Mouse (Mus musculus): Measurements from ENCODE around the gene Gm49396. TPM values are rescaled to one million over a fixed set of nuclear protein-coding genes. Genes with fewer than 3 reads are reported as not detected.

Gm49396 gene
- total and polyA plus RNA-seq, 3 experiments = 2.6 to 4.7 (median 3.9) TPM

DNA sequence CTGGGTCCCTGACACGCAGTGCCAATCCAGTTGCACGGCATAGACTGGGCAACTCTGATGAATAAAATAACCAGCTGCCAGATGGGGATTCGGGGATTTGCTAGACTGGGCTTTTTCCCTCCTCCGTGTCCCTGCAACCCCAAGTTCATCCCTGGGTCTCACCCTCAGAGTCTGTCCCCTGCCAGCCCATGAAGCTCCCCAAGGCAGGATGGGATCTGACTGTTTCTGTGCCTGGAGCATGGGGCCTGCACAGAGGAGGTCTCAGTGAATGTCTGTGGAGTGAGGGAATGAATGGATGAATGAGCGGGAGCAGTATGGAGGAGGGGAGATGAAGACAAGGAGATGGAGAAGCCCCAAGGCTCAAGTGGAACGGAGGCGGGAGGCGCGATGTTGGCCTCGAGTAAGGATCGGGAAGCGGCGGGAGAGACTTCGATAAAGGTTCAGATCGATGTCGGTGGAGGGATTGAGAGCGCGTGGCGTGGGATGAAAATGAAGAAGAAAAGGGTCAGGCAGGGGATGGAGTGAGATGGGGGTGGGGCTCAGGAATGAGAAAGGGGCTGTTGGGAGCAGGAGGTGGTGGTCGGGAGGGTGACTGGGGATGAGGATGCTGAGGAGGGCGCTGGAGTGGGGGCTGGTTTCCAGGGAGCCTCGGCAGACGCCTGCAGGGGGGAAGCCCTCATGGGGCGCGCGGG, 29.1 kb upstream of the Gm49396 start:
- DNase-seq (ENCODE audit: low spot score) = no peak

DNA sequence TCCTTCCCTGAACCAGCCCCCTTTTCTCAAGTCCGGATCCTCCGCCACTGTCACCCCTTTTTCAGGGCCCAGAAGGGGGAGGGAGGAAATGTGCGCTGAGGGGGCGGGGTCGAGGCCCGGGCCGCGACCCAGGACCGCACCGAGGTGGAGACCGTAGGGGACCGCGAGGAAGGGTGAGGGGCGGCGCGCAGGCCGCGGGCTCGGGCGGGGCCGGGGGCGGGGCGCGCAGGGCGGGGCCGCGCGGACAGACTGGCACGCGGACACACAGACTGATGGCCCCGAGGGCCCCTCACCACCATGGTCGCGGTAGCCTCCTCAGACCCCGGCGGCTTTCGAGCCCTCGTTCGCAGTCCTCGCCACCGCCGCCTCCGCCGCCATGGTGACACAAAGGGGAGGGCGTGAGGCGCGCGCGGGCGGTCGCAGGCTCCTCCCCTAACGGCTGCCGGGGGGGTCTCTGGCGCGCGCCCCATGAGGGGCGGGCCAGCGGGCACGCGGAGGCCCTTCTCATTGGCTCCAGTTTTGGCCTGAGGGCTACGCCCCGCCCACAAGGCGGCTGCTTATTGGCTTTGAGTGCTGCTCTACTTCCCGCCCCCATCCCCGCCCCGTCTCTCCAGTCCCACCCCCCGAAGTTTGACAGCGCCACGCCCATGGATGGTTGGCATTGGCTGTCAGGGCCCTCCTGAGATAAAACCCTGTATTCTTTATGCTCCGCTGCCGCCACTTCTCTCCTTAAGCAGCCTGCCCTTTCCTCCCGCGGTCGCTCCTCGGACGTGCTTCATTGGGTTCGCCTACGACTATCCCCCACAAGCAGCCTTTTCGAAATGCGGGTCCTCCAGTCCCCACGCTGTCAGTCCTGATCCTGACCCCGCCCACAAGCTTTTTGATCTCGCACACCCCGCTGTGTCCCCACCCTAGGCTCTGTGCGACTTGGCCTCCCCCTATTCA, 28.2 kb upstream of the Gm49396 start, which contains the start of gene Arhgap33:
Gene Arhgap33 (minus strand): TSS at position 428 of the 945 bp plus-strand sequence.
- peak within 1 kb of the TSS; percentile 82 for H3K4me3 ChIP-seq (ENCODE audit: low read depth, low read length)
- ATAC-seq (ENCODE audit: extremely low read depth, insufficient number of reproducible peaks, low FRiP score, poor library complexity, severe bottlenecking) = peak; percentile 93
- TF ChIP-seq GATA2 (IDR thresholded peaks at IDR 0.05; ENCODE audit: borderline replicate concordance, low read depth, low read length) (no peak), POLR2AphosphoS5 (IDR thresholded peaks at IDR 0.05; ENCODE audit: insufficient replicate concordance, low read depth, low read length) (no peak), CTCF (IDR thresholded peaks at IDR 0.05; ENCODE audit: low read depth, low read length) (no peak), GATA1 (IDR thresholded peaks at IDR 0.05; ENCODE audit: borderline replicate concordance, low read length) (no peak), TAL1 (conservative IDR thresholded peaks at IDR 0.05; ENCODE audit: low read depth, low read length) (no peak)
- H3K36me3 ChIP-seq (replicated peaks) = peaks cover 59% of the 10 kb centered on the region
- no peaks in the 10 kb centered on the region for H3K9me3 ChIP-seq (replicated peaks)
- H3K4me1 ChIP-seq (ENCODE audit: insufficient read depth, low read depth, low read length) = peaks cover 33% of the 10 kb centered on the region
- peak; percentile 100 for DNase-seq (ENCODE audit: low spot score)
- no peaks in the 10 kb centered on the region for H3K27me3 ChIP-seq (ENCODE audit: insufficient read depth, low read length)

More for the DNA sequence above, 29.1 kb upstream of the Gm49396 start:
- Histone ChIP-seq H3K27me3 (ENCODE audit: insufficient read depth, low read length) (no peaks in the 10 kb centered on the region), H3K4me1 (ENCODE audit: insufficient read depth, low read depth, low read length) (peaks cover 33% of the 10 kb centered on the region), H3K4me3 (ENCODE audit: low read depth, low read length) (peak overlapping the region; percentile 82), H3K9me3 (replicated peaks) (no peaks in the 10 kb centered on the region), H3K36me3 (replicated peaks) (peaks cover 59% of the 10 kb centered on the region)
- no peak for ATAC-seq (ENCODE audit: extremely low read depth, insufficient number of reproducible peaks, low FRiP score, poor library complexity, severe bottlenecking)
- TF ChIP-seq TAL1 (conservative IDR thresholded peaks at IDR 0.05; ENCODE audit: low read depth, low read length) (no peak), CTCF (IDR thresholded peaks at IDR 0.05; ENCODE audit: low read depth, low read length) (no peak), GATA2 (IDR thresholded peaks at IDR 0.05; ENCODE audit: borderline replicate concordance, low read depth, low read length) (no peak), POLR2AphosphoS5 (IDR thresholded peaks at IDR 0.05; ENCODE audit: insufficient replicate concordance, low read depth, low read length) (no peak), GATA1 (IDR thresholded peaks at IDR 0.05; ENCODE audit: borderline replicate concordance, low read length) (no peak)

DNA sequence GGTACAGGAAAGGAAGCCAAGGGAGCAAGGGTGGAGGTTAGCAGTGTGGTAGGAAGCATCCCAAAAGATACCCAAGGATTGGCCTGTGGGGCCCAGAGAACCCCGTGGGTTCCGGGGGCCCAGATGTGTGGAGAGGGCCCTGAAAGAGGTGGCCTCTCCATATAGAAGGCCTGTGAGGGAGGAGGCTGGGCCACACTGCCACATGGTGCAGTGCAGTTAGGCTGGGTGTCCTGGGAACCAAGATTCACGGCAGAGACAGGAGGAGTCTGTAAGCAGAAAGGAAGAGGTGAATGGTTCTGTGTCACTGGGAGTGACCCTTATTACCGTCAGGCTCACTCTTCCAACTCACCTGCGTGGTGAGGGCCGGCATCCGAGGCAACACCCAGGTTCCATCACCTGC, 22.6 kb upstream of the Gm49396 start:
- TF ChIP-seq GATA2 (IDR thresholded peaks at IDR 0.05; ENCODE audit: borderline replicate concordance, low read depth, low read length) (no peak), CTCF (IDR thresholded peaks at IDR 0.05; ENCODE audit: low read depth, low read length) (no peak), TAL1 (conservative IDR thresholded peaks at IDR 0.05; ENCODE audit: low read depth, low read length) (no peak), GATA1 (IDR thresholded peaks at IDR 0.05; ENCODE audit: borderline replicate concordance, low read length) (no peak), POLR2AphosphoS5 (IDR thresholded peaks at IDR 0.05; ENCODE audit: insufficient replicate concordance, low read depth, low read length) (no peak)
- ATAC-seq (ENCODE audit: extremely low read depth, insufficient number of reproducible peaks, low FRiP score, poor library complexity, severe bottlenecking) (no peak), DNase-seq (ENCODE audit: low spot score) (no peak)
- H3K9me3 ChIP-seq (replicated peaks) = no peaks in the 10 kb centered on the region
- H3K36me3 ChIP-seq (replicated peaks) = peaks cover 60% of the 10 kb centered on the region
- H3K4me3 ChIP-seq (ENCODE audit: low read depth, low read length) = no peak overlapping the region
- H3K4me1 ChIP-seq (ENCODE audit: insufficient read depth, low read depth, low read length) = peaks cover 28% of the 10 kb centered on the region
- no peaks in the 10 kb centered on the region for H3K27me3 ChIP-seq (ENCODE audit: insufficient read depth, low read length)

DNA sequence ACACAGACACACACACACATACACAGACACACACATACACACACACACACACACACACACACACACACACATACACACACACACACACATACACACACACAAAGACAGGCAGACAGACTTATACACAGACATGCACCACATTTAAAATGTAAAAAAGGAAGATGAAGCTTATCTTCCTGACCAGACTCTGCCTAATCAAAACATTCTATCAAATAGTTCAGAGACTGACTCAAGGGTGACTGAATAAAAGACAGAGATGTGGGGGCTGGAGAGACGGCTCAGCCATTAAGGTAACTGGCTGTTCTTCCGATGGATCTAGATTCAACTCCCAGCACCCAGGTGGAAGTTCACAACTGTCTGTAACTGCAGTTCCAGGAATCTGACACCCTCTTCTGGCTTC, 18.8 kb upstream of the Gm49396 start:
- Histone ChIP-seq H3K4me3 (ENCODE audit: low read depth, low read length) (no peak overlapping the region), H3K9me3 (replicated peaks) (no peaks in the 10 kb centered on the region), H3K4me1 (ENCODE audit: insufficient read depth, low read depth, low read length) (peaks cover 30% of the 10 kb centered on the region), H3K36me3 (replicated peaks) (peaks cover 73% of the 10 kb centered on the region), H3K27me3 (ENCODE audit: insufficient read depth, low read length) (no peaks in the 10 kb centered on the region)
- peak; percentile 58 for DNase-seq (ENCODE audit: low spot score)
- peak; percentile 84 for ATAC-seq (ENCODE audit: extremely low read depth, insufficient number of reproducible peaks, low FRiP score, poor library complexity, severe bottlenecking)
- TF ChIP-seq CTCF (IDR thresholded peaks at IDR 0.05; ENCODE audit: low read depth, low read length) = no peak
- TF ChIP-seq TAL1 (conservative IDR thresholded peaks at IDR 0.05; ENCODE audit: low read depth, low read length) = peak; percentile 69
- TF ChIP-seq GATA2 (IDR thresholded peaks at IDR 0.05; ENCODE audit: borderline replicate concordance, low read depth, low read length) = no peak

DNA sequence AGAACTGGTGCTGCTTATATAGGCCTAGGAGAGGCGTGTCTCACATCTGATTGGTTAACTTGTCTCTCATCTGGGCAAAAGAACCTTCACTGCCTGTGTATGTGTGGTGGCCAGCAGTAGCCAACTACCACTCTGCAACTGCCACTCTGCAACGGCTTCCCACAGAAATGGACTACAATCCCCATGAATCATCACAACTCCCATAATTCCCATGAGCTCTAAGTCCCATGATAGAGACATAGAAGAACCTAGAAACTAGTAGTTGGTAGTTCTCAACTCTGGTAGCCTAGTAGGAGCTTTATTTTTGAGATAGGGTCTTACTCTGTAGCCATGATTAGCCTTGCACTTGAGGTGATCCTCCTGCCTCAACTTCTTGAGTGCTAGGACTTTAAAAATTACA, 13.3 kb upstream of the Gm49396 start:
- no peaks in the 10 kb centered on the region for H3K9me3 ChIP-seq (replicated peaks)
- no peak for DNase-seq (ENCODE audit: low spot score)
- TF ChIP-seq POLR2AphosphoS5 (IDR thresholded peaks at IDR 0.05; ENCODE audit: insufficient replicate concordance, low read depth, low read length) (no peak), TAL1 (conservative IDR thresholded peaks at IDR 0.05; ENCODE audit: low read depth, low read length) (no peak), GATA2 (IDR thresholded peaks at IDR 0.05; ENCODE audit: borderline replicate concordance, low read depth, low read length) (no peak), GATA1 (IDR thresholded peaks at IDR 0.05; ENCODE audit: borderline replicate concordance, low read length) (no peak), CTCF (IDR thresholded peaks at IDR 0.05; ENCODE audit: low read depth, low read length) (no peak)
- peaks cover 62% of the 10 kb centered on the region for H3K36me3 ChIP-seq (replicated peaks)
- H3K4me1 ChIP-seq (ENCODE audit: insufficient read depth, low read depth, low read length) = peaks cover 48% of the 10 kb centered on the region
- no peak overlapping the region for H3K4me3 ChIP-seq (ENCODE audit: low read depth, low read length)
- ATAC-seq (ENCODE audit: extremely low read depth, insufficient number of reproducible peaks, low FRiP score, poor library complexity, severe bottlenecking) = no peak
- no peaks in the 10 kb centered on the region for H3K27me3 ChIP-seq (ENCODE audit: insufficient read depth, low read length)

DNA sequence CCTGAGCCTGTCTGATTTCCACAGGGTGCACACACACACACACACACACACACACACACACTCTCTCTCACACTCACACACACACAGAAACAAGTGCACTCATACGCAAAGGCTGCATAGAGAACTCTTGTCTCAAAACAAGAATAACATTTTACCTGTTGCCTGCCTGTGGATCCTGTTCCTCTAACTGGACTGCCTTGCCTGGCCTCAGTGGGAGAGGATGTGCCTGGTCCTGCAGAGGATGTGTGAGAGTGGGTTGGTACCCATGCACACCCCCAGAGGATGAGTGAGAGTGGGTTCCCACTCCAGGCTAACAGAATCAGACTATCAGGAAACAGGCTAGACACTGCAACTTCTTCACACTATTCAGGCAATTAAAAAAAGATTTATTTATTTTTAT, 12.5 kb upstream of the Gm49396 start:
- peaks cover 66% of the 10 kb centered on the region for H3K36me3 ChIP-seq (replicated peaks)
- TF ChIP-seq GATA1 (IDR thresholded peaks at IDR 0.05; ENCODE audit: borderline replicate concordance, low read length) (no peak), POLR2AphosphoS5 (IDR thresholded peaks at IDR 0.05; ENCODE audit: insufficient replicate concordance, low read depth, low read length) (no peak)
- H3K4me1 ChIP-seq (ENCODE audit: insufficient read depth, low read depth, low read length) = peaks cover 43% of the 10 kb centered on the region
- ATAC-seq (ENCODE audit: extremely low read depth, insufficient number of reproducible peaks, low FRiP score, poor library complexity, severe bottlenecking) = no peak
- DNase-seq (ENCODE audit: low spot score) = no peak
- H3K9me3 ChIP-seq (replicated peaks) = no peaks in the 10 kb centered on the region
- no peak overlapping the region for H3K4me3 ChIP-seq (ENCODE audit: low read depth, low read length)
- H3K27me3 ChIP-seq (ENCODE audit: insufficient read depth, low read length) = no peaks in the 10 kb centered on the region
